ENCODE assay signal across 17 mouse cellular contexts in genomic region chr14:45460491-45460890, GRCm38 (mm10).
"Had no signal": no experiment of that assay in that cellular context is flagged by ENCODE, and none has a peak within 500 bp of the region (broad histone marks: within the 10 kb centered on the region; RNA-seq: fewer than 3 reads in every experiment).

No protein-coding gene starts in this region.

- H3K4me3 ChIP-seq: midbrain, embryonic 10.5 days; midbrain, embryonic 12.5 days; myocyte; neural tube, embryonic 13.5 days; neural tube, embryonic 15.5 days had no signal

- H3K27ac ChIP-seq: midbrain, embryonic 10.5 days; midbrain, embryonic 12.5 days had no signal

- DNase-seq: lung, adult 18-20 months; lung, embryonic 14.5 days; lung, postnatal 10 days; midbrain, embryonic 14.5 days; retina, postnatal 1 day; right cerebral cortex, adult 18-20 months; right cerebral cortex, postnatal 25 days; right cerebral cortex, postnatal 4 days; spleen, adult 18-20 months; thymus, adult 18-20 months; thymus, postnatal 14 days; thymus, postnatal 36 days had no signal
